Mouse (Mus musculus): Measurements from ENCODE around the gene Cacnb4. TPM values are rescaled to one million over a fixed set of nuclear protein-coding genes. Genes with fewer than 3 reads are reported as not detected.

Gene Cacnb4
- polyA plus RNA-seq, 1 experiment, result not detected

DNA sequence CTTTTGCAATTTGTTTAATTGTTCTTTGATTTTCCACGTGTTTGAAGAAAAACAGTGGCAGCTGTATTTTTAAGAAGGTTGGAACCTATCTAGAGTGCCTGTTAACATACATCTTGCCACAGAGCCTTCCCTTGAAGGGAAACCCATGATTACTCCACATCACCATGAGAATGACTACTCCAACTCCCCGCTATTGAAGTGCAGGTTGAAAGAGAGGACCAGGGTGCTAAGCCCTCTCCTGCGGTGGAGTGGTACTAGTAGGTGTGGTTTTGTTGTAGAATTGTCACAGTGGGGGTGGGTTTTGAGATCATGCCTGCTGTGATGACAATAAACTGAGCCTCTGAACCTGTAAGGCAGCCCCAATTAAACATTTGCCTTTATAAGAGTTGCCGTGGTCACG lies 23.7 kb upstream of the Cacnb4 start:
- H3K4me3 ChIP-seq (ENCODE audit: insufficient read depth, low read depth, low read length), result no peak overlapping the region
- WGBS, result 68% methylated on average over 5 of the region's 5 CpGs
- TF ChIP-seq CTCF (IDR thresholded peaks at IDR 0.05; ENCODE audit: insufficient read depth, low read depth, low read length) (no peak), POLR2A (IDR thresholded peaks at IDR 0.05; ENCODE audit: insufficient read depth, low read depth, low read length) (no peak)
- H3K27ac ChIP-seq (ENCODE audit: insufficient read depth, low read depth, low read length), result no peak overlapping the region
- peaks cover 3% of the 10 kb centered on the region; the same call in 1 of the 2 replicates for H3K4me1 ChIP-seq (ENCODE audit: control insufficient read depth, insufficient read depth, low read length)

DNA sequence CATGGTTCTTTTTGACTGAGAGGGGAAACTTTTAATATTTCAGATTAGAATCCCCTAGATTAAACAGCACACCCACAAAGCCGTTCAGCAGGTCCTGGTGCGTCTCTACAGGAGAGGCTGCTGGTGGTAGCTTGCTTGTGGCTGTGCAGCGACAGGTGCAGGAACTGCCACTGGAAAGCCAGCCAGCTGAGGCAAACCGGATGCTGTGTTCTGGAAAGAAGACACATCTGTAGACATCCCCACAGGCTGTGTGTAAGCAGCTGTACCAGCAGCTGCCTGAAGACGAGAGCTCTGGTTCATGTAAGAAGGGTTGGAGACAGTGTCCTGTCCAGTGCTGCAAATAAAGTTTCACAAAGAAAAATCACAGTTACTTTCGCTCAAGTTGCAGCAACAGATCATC lies 18.0 kb upstream of the Cacnb4 start:
- Histone ChIP-seq H3K4me1 (ENCODE audit: control insufficient read depth, insufficient read depth, low read length) (peaks cover 15% of the 10 kb centered on the region), H3K4me3 (ENCODE audit: insufficient read depth, low read depth, low read length) (no peak overlapping the region), H3K27ac (ENCODE audit: insufficient read depth, low read depth, low read length) (peak overlapping the region; percentile 74)
- WGBS, result 41% methylated on average over 6 of the region's 6 CpGs
- TF ChIP-seq POLR2A (IDR thresholded peaks at IDR 0.05; ENCODE audit: insufficient read depth, low read depth, low read length) (no peak), CTCF (IDR thresholded peaks at IDR 0.05; ENCODE audit: insufficient read depth, low read depth, low read length) (no peak)

DNA sequence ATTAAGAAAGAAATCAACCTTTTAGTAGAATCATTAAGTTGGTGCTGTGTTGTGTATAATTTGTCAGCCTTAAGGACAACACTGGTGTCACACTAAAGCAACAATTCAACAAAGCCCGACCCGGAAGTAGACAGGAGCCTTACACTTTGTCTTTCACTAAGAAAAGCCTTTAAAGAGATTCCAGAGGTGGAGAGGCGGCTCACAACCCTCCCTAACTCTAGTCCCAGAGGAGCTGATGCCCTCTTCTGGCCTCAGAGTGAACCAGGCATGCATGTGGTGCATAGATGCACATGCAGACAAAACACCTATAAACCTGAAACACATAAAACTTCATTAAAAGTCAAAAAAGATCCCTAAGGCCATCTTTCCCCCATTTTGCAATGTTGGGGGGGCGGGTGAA lies 15.1 kb upstream of the Cacnb4 start:
- H3K27ac ChIP-seq (ENCODE audit: insufficient read depth, low read depth, low read length), result no peak overlapping the region
- H3K4me1 ChIP-seq (ENCODE audit: control insufficient read depth, insufficient read depth, low read length), result peaks cover 15% of the 10 kb centered on the region
- WGBS, result 68% methylated on average over 4 of the region's 4 CpGs
- no peak for TF ChIP-seq CTCF (IDR thresholded peaks at IDR 0.05; ENCODE audit: insufficient read depth, low read depth, low read length)
- H3K4me3 ChIP-seq (ENCODE audit: insufficient read depth, low read depth, low read length), result no peak overlapping the region

DNA sequence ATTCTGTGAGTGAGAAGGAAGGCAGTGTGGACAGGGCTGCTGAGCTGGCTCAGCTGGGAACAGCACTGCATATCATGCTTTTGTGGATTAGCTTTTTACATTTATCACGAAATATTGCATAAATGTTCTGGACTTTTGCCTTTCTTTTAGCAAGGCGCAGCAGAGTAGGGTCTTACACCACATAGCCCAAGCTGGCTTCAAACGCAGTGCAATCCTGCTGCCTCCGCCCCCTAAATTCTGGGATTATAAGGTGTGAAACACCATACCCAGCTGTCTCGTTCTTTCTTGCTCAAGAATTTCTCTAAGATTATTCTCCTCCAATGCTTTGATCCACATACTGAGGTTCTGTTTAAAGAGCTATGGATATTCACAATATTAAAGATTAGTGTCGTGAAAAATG lies 10.0 kb upstream of the Cacnb4 start:
- Histone ChIP-seq H3K4me3 (ENCODE audit: insufficient read depth, low read depth, low read length) (no peak overlapping the region), H3K4me1 (ENCODE audit: control insufficient read depth, insufficient read depth, low read length) (no peaks in the 10 kb centered on the region), H3K27ac (ENCODE audit: insufficient read depth, low read depth, low read length) (no peak overlapping the region)
- WGBS, result 89% methylated on average over 6 of the region's 6 CpGs
- TF ChIP-seq CTCF (IDR thresholded peaks at IDR 0.05; ENCODE audit: insufficient read depth, low read depth, low read length) (no peak), POLR2A (IDR thresholded peaks at IDR 0.05; ENCODE audit: insufficient read depth, low read depth, low read length) (no peak)

DNA sequence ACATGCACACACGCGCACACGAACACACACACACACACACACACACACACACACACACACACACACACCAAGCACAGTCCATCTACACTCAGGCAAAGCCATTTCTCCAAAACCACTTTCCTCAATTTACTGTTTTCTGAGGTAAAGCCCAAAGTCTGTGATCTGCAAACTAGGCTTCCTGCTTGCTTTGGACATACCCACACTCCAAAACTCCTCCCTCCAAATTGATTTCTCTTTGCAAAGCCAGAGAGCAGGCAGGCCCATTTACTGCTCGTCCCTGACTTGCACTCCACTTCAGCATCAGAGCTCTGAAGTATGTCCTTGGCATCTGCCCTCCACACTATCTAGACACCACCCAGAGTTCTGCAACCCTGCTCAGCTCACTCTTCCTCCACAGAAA lies 958 bp upstream of the Cacnb4 start:
- Histone ChIP-seq H3K27ac (ENCODE audit: insufficient read depth, low read depth, low read length) (no peak overlapping the region), H3K4me3 (ENCODE audit: insufficient read depth, low read depth, low read length) (no peak overlapping the region), H3K4me1 (ENCODE audit: control insufficient read depth, insufficient read depth, low read length) (peaks cover 5% of the 10 kb centered on the region)
- WGBS, result 62% methylated on average over 4 of the region's 4 CpGs
- TF ChIP-seq CTCF (IDR thresholded peaks at IDR 0.05; ENCODE audit: insufficient read depth, low read depth, low read length), result no peak
- no peak for TF ChIP-seq POLR2A (IDR thresholded peaks at IDR 0.05; ENCODE audit: insufficient read depth, low read depth, low read length)

DNA sequence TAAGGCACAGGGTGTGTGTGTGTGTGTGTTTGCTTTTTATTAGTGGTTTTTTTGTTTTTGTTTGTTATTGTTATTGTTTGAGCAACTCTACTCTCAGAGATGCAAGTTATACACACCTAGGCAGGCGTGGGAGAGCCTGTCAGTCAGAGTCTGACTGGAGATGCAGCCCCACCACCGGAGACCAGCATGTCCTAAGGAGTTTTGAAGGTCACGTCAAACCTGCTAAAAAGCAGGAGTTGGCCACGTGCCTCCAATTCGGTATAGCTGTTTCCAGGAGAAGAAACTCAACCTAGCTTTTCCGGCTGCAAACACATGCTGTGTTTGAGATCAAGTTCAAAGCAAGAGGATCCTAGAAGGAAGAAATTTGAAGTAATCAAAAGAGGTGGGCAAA lies 277 bp upstream of the Cacnb4 start:
- 0 out of 2 replicates have a peak overlapping the region, but pooled peaks have one; percentile 26 for H3K27ac ChIP-seq (ENCODE audit: insufficient read depth, low read depth, low read length)
- peaks cover 5% of the 10 kb centered on the region for H3K4me1 ChIP-seq (ENCODE audit: control insufficient read depth, insufficient read depth, low read length)
- TF ChIP-seq CTCF (IDR thresholded peaks at IDR 0.05; ENCODE audit: insufficient read depth, low read depth, low read length) (no peak), POLR2A (IDR thresholded peaks at IDR 0.05; ENCODE audit: insufficient read depth, low read depth, low read length) (no peak)
- peak overlapping the region; percentile 94 for H3K4me3 ChIP-seq (ENCODE audit: insufficient read depth, low read depth, low read length)
- 13% methylated on average over 6 of the region's 6 CpGs for WGBS

DNA sequence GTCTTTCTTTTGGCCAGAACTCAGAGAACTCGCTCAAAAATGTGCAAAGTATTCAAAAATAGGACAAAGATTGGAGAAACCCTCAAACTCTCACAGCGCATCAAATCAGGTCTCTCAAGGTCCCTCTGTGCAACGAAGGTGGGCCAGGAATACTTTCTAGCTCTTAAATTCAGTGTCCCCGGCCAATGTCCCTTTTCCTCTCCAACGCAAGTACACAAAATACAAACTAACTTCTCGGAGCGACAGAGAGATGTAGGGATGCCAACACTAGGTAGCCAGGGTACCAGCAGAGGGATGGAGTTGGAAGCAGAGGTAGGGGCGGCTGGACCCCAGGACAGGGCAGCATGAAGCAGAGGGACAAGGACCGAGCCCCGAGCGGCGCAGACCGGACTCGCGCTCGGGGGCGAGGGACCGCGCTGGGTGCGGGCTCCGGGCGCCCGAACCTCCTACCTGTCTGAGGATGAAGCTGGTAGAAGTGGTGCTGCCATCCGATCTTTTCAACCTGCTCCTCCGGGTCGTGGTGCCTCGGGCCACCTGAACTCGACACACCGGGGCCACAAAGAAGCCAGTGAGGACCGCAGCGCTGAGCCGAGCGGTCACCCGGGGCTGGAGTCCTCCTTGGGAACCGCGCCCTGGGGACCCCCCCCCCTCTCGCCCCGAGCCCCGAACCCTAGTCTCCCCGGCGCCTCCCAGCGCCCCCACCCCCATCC lies 1.2 kb downstream of the Cacnb4 start:
- Histone ChIP-seq H3K4me1 (ENCODE audit: control insufficient read depth, insufficient read depth, low read length) (peaks cover 5% of the 10 kb centered on the region), H3K4me3 (ENCODE audit: insufficient read depth, low read depth, low read length) (peak overlapping the region; percentile 94), H3K27ac (ENCODE audit: insufficient read depth, low read depth, low read length) (no peak overlapping the region; the same call in 1 of the 2 replicates)
- TF ChIP-seq CTCF (IDR thresholded peaks at IDR 0.05; ENCODE audit: insufficient read depth, low read depth, low read length) (no peak), POLR2A (IDR thresholded peaks at IDR 0.05; ENCODE audit: insufficient read depth, low read depth, low read length) (no peak)
- 1% methylated on average over 41 of the region's 42 CpGs for WGBS

DNA sequence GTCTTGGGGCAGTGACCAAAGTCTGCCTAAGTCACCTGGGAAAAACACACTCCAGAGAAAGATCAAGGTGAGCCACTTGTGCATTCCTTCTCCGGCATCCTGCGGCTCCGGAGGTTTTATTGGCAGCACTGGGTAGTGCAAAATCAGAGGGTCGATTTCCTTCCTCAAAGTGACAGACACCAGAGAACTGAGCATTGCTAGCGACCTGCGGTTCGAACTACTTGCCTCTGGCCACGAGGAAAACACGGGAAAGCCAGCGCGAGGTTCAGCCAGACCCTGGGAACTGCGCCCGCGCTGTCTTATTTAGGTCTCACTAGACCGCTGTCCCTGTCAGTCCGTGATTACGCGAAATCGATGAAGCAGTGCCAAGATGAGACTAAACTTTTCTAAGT lies 1.7 kb downstream of the Cacnb4 start:
- TF ChIP-seq CTCF (IDR thresholded peaks at IDR 0.05; ENCODE audit: insufficient read depth, low read depth, low read length) (no peak), POLR2A (IDR thresholded peaks at IDR 0.05; ENCODE audit: insufficient read depth, low read depth, low read length) (no peak)
- Histone ChIP-seq H3K4me1 (ENCODE audit: control insufficient read depth, insufficient read depth, low read length) (peaks cover 5% of the 10 kb centered on the region), H3K27ac (ENCODE audit: insufficient read depth, low read depth, low read length) (0 out of 2 replicates have a peak overlapping the region, but pooled peaks have one; percentile 29), H3K4me3 (ENCODE audit: insufficient read depth, low read depth, low read length) (peak overlapping the region; percentile 94)
- WGBS, result under 1% methylated on average over 19 of the region's 19 CpGs

DNA sequence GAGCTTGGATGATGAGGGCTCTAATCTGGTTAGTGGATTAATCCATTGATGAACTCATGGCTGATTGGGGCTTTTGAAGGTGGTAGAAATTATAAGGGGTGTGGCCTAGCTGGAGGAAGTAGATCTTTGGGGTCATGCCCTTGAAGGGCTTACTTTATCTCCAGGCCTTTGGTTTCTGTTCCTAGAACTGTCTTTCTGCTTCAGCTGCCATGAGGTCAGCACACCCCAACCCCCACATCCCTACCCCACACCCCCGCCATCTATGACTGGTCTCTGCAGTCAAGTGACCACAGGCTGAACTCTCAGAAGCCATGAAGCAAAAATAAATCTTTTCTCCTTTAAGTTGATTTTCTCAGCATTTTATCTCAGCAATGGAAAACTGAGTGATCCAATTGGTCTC lies 3.5 kb downstream of the Cacnb4 start:
- TF ChIP-seq POLR2A (IDR thresholded peaks at IDR 0.05; ENCODE audit: insufficient read depth, low read depth, low read length), result no peak
- no peak for TF ChIP-seq CTCF (IDR thresholded peaks at IDR 0.05; ENCODE audit: insufficient read depth, low read depth, low read length)
- H3K4me3 ChIP-seq (ENCODE audit: insufficient read depth, low read depth, low read length), result no peak overlapping the region
- no peak overlapping the region for H3K27ac ChIP-seq (ENCODE audit: insufficient read depth, low read depth, low read length)
- WGBS, result 92% methylated on average over 1 of the region's 1 CpGs
- peaks cover 5% of the 10 kb centered on the region for H3K4me1 ChIP-seq (ENCODE audit: control insufficient read depth, insufficient read depth, low read length)

All from olfactory bulb, adult 2 months (tissue).